Mouse (Mus musculus): ENCODE data around the gene Psap. TPM values are rescaled to one million over a fixed set of nuclear protein-coding genes. Genes with fewer than 3 reads are reported as not detected.

Psap gene
- polyA plus RNA-seq, 1 experiment from 2014 or later, result 104 TPM

DNA sequence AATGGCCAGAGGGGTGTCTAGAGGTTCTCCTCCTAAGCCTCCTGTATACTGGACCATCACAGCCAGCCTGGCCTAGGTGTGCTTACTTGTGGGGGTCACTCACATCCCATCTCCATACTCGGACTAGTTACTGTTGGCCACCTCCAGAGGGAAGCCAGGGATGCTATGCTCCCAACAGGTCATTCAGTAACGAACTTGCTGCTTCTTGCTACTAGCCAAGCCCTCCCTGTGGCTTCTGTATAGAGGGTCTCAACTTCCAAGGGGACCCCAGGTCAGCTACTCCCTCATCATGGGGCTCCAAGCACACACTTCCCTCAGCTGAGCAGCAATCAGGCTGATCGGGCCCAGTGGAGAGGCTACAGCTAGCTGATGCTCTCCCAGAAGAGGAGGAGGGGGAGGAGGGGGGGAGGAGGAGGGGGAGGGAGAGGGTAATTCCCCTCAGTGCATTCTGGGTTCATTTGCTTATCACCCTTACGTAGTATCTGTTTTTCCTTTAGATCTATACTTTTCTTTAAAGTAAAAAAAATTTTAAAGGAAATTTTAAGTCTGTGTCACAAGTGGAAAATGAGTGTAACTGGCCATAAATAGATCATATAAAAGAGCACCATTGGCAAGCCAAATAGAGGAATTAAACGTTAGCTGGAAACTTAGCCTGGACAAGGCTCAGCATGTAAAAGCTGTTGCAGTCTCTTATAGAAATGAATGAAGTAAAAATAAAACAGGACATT, 72.8 kb downstream of the Psap start:
- no peak overlapping the region for H3K9ac ChIP-seq (ENCODE audit: low read length)
- ATAC-seq (replicated peaks; ENCODE audit: low FRiP score, low TSS enrichment, low read depth) (no peak), DNase-seq (ENCODE audit: low spot score) (no peak)
- no peaks in the 10 kb centered on the region for H3K27me3 ChIP-seq (replicated peaks; ENCODE audit: control insufficient read depth, insufficient read depth, low read length)
- peaks cover 83% of the 10 kb centered on the region for H3K4me1 ChIP-seq (replicated peaks; ENCODE audit: control insufficient read depth, insufficient read depth, low read length)
- H3K4me2 ChIP-seq (ENCODE audit: low read length), result peak overlapping the region; percentile 45
- H3K27ac ChIP-seq (ENCODE audit: low read depth), result peak overlapping the region; percentile 97
- no peaks in the 10 kb centered on the region for H3K36me3 ChIP-seq (ENCODE audit: control insufficient read depth, insufficient read depth, low read length)
- WGBS, result 42% methylated on average over 5 of the region's 5 CpGs
- H3K9me3 ChIP-seq (ENCODE audit: control insufficient read depth, low read length), result no peaks in the 10 kb centered on the region
- peak overlapping the region; percentile 21; the same call in 1 of the 2 replicates for H3K4me3 ChIP-seq (ENCODE audit: low read depth, low read length)

- Histone ChIP-seq H3K9me3 (ENCODE audit: control insufficient read depth, low read length) (no peaks in the 10 kb centered on the region), H3K4me2 (ENCODE audit: low read length) (peak overlapping the region; percentile 45), H3K36me3 (ENCODE audit: control insufficient read depth, insufficient read depth, low read length) (no peaks in the 10 kb centered on the region), H3K4me3 (ENCODE audit: low read depth, low read length) (peak overlapping the region; percentile 21; the same call in 1 of the 2 replicates), H3K4me1 (replicated peaks; ENCODE audit: control insufficient read depth, insufficient read depth, low read length) (peaks cover 84% of the 10 kb centered on the region), H3K27me3 (replicated peaks; ENCODE audit: control insufficient read depth, insufficient read depth, low read length) (no peaks in the 10 kb centered on the region), H3K9ac (ENCODE audit: low read length) (no peak overlapping the region), H3K27ac (ENCODE audit: low read depth) (peak overlapping the region; percentile 97)
- 20% methylated on average over 3 of the region's 3 CpGs for WGBS
- DNase-seq (ENCODE audit: low spot score) (peak; percentile 99), ATAC-seq (replicated peaks; ENCODE audit: low FRiP score, low TSS enrichment, low read depth) (peak; percentile 70)
Observed at GRCm38 (mm10) chr10:60350805-60351167, 73.4 kb downstream of the Psap start.

- ATAC-seq (replicated peaks; ENCODE audit: low FRiP score, low TSS enrichment, low read depth) (0 out of 2 replicates have a peak, but pooled peaks have one; percentile 4), DNase-seq (ENCODE audit: low spot score) (peak; percentile 63)
- Histone ChIP-seq H3K4me1 (replicated peaks; ENCODE audit: control insufficient read depth, insufficient read depth, low read length) (peaks cover 83% of the 10 kb centered on the region), H3K9me3 (ENCODE audit: control insufficient read depth, low read length) (no peaks in the 10 kb centered on the region), H3K4me2 (ENCODE audit: low read length) (peak overlapping the region; percentile 45), H3K27me3 (replicated peaks; ENCODE audit: control insufficient read depth, insufficient read depth, low read length) (no peaks in the 10 kb centered on the region), H3K4me3 (ENCODE audit: low read depth, low read length) (no peak overlapping the region), H3K9ac (ENCODE audit: low read length) (peak overlapping the region; percentile 1; the same call in 1 of the 2 replicates), H3K27ac (ENCODE audit: low read depth) (peak overlapping the region; percentile 97), H3K36me3 (ENCODE audit: control insufficient read depth, insufficient read depth, low read length) (no peaks in the 10 kb centered on the region)
- WGBS, result 8% methylated on average over 3 of the region's 3 CpGs
Observed at GRCm38 (mm10) chr10:60351248-60351647, 73.8 kb downstream of the Psap start.

GRCm38 (mm10) chr10:60351761-60352455, 74.5 kb downstream of the Psap start:
- H3K9ac ChIP-seq (ENCODE audit: low read length), result no peak overlapping the region; the same call in 1 of the 2 replicates
- H3K27ac ChIP-seq (ENCODE audit: low read depth), result peak overlapping the region; percentile 97
- DNase-seq (ENCODE audit: low spot score), result peak; percentile 77
- H3K27me3 ChIP-seq (replicated peaks; ENCODE audit: control insufficient read depth, insufficient read depth, low read length), result no peaks in the 10 kb centered on the region
- peak overlapping the region; percentile 45 for H3K4me2 ChIP-seq (ENCODE audit: low read length)
- 13% methylated on average over 7 of the region's 7 CpGs for WGBS
- no peak overlapping the region for H3K4me3 ChIP-seq (ENCODE audit: low read depth, low read length)
- H3K9me3 ChIP-seq (ENCODE audit: control insufficient read depth, low read length), result no peaks in the 10 kb centered on the region
- peak; percentile 57 for ATAC-seq (replicated peaks; ENCODE audit: low FRiP score, low TSS enrichment, low read depth)
- no peaks in the 10 kb centered on the region for H3K36me3 ChIP-seq (ENCODE audit: control insufficient read depth, insufficient read depth, low read length)
- peaks cover 78% of the 10 kb centered on the region for H3K4me1 ChIP-seq (replicated peaks; ENCODE audit: control insufficient read depth, insufficient read depth, low read length)

Other genes starting within 250 kb of the Psap start
- 3.1 and 3.7 TPM in 2 replicates for gene Spock2, start 171.4 kb upstream of the Psap start, polyA plus RNA-seq (2014; fragmentation: Nextera tagmentation; extraction: Ambion mirVana)
- gene Chst3, start 58.4 kb upstream of the Psap start, polyA plus RNA-seq (2014; fragmentation: Nextera tagmentation; extraction: Ambion mirVana), result 1.3 and 1.7 TPM in 2 replicates
- gene Vsir, start 69.2 kb downstream of the Psap start, polyA plus RNA-seq (2014; fragmentation: Nextera tagmentation; extraction: Ambion mirVana), result 6.0 and 6.1 TPM in 2 replicates
- gene Gm17455, start 122.1 kb downstream of the Psap start, polyA plus RNA-seq (2014; fragmentation: Nextera tagmentation; extraction: Ambion mirVana), result 2.3 and 2.4 TPM in 2 replicates